ENCODE assay signal across 7 mouse cellular contexts in the genomic region with DNA sequence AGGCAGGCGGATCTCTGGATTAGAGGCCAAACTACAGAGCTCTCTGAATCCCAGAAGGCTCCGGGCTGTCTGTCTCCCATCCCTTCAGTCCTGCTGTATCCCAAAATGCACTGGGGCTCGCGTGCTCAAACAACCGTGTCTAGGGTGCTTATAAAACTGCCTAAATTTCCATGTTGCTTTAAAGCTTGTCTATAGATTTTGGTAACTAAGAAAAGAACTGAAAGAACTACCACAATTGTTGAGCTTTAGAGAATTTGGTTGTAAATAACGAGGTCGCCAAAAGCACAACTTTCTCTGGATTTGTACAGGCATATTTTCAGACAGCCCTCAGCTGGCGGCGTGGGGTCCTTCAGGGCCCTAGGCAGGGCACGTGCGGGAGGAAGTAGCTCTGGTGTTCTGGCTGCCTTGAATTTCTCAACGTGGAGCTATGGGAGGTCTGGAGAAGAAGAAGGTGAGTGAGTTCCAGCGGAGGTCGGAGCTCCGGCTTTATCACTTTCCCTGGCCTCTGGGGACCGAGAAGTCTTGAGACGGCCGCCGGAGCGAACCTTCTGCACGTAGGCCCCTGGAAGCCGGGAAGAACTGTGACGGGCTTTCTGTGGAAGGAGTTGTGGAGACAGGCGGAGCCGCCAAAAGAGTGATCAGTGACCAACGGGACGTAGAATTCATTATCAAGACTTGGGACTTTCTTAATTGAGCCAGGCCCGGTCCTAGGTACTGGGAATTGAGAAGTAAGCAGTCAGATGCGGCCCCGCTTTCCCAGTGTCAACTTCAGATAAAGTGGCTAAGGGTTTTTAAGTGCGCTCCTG. TPM values are rescaled to one million over a fixed set of nuclear protein-coding genes. Genes with fewer than 3 reads are reported as not detected.
A peak's percentile ranks its signal among the peaks of the same experiment; 100 is the strongest.
DNase-seq lines count a peak whose midpoint lies in the region; ATAC-seq lines count a peak whose summit lies in the region.

Gene Pes1, plus strand, starts transcription at position 366 of the 806 bp plus-strand sequence.

- H3K27me3 ChIP-seq in intestine, embryonic 16.5 days (replicated peaks; ENCODE audit: control insufficient read depth, insufficient read depth, low read length), result no peaks in the 10 kb centered on the region
- H3K27me3 ChIP-seq in midbrain, embryonic 11.5 days (ENCODE audit: control insufficient read depth, insufficient read depth, low read length), result no peaks in the 10 kb centered on the region; the same call in 1 of the 2 replicates

- peak within 1 kb of the TSS; percentile 68 for H3K4me2 ChIP-seq in intestine, embryonic 16.5 days (ENCODE audit: low read depth, low read length)
- peak within 1 kb of the TSS; percentile 88 for H3K4me2 ChIP-seq in midbrain, embryonic 11.5 days

- H3K9ac ChIP-seq in intestine, embryonic 16.5 days (ENCODE audit: low read depth, low read length), result peak within 1 kb of the TSS; percentile 85
- peak within 1 kb of the TSS; percentile 85 for H3K9ac ChIP-seq in midbrain, embryonic 11.5 days (ENCODE audit: low read length)

- peak; percentile 72 for DNase-seq in adrenal gland, adult 8-10 months
- DNase-seq in embryo, embryonic 9.5 days (ENCODE audit: extremely low spot score), result peak; percentile 89
- peak; percentile 31 to 74 for DNase-seq in gastrocnemius, postnatal 4 days (ENCODE audit: low spot score in 2 of 2)
- peak; percentile 84 to 85 for DNase-seq in left cerebral cortex, postnatal 36 days (ENCODE audit: low spot score in 2 of 2)
- DNase-seq in midbrain, embryonic 11.5 days (ENCODE audit: low spot score, missing footprints), result peak; percentile 98
- DNase-seq in skeletal muscle tissue, adult 2 months (ENCODE audit: low read depth, low spot score), result peak; percentile 86

- peak; percentile 95 for ATAC-seq in intestine, embryonic 16.5 days
- peak; percentile 95 for ATAC-seq in midbrain, embryonic 11.5 days (ENCODE audit: low FRiP score)

- peak within 1 kb of the TSS; percentile 87 for H3K4me3 ChIP-seq in intestine, embryonic 16.5 days (ENCODE audit: low read length)
- peak within 1 kb of the TSS; percentile 78 for H3K4me3 ChIP-seq in midbrain, embryonic 11.5 days (ENCODE audit: low read depth, low read length)

- no peaks in the 10 kb centered on the region for H3K9me3 ChIP-seq in intestine, embryonic 16.5 days (ENCODE audit: control insufficient read depth, low read length)
- H3K9me3 ChIP-seq in midbrain, embryonic 11.5 days (ENCODE audit: control insufficient read depth, low read length), result no peaks in the 10 kb centered on the region

- peaks cover 4% of the 10 kb centered on the region; the same call in 1 of the 2 replicates for H3K36me3 ChIP-seq in intestine, embryonic 16.5 days (ENCODE audit: control insufficient read depth, insufficient read depth, low read length)
- no peaks in the 10 kb centered on the region for H3K36me3 ChIP-seq in midbrain, embryonic 11.5 days (ENCODE audit: control insufficient read depth, insufficient read depth, low read length)

- intact Hi-C loops in left cerebral cortex, postnatal 36 days (cut with DNase I), result no loop called here

- no peaks in the 10 kb centered on the region for H3K4me1 ChIP-seq in intestine, embryonic 16.5 days (ENCODE audit: control insufficient read depth, insufficient read depth, low read length)
- H3K4me1 ChIP-seq in midbrain, embryonic 11.5 days (ENCODE audit: control insufficient read depth, insufficient read depth, low read length), result peaks cover 7% of the 10 kb centered on the region

- WGBS in intestine, embryonic 16.5 days, result under 1% methylated on average over 31 of the region's 31 CpGs
- WGBS in midbrain, embryonic 11.5 days, result under 1% methylated on average over 31 of the region's 31 CpGs

- peak within 1 kb of the TSS; percentile 61 for H3K27ac ChIP-seq in intestine, embryonic 16.5 days (ENCODE audit: low read length)
- peak within 1 kb of the TSS; percentile 25; the same call in 1 of the 2 replicates for H3K27ac ChIP-seq in midbrain, embryonic 11.5 days (ENCODE audit: low read depth, low read length)

RNA-seq across cellular contexts. Expression of gene Pes1, which starts in this region (rescaled TPM):
- total RNA-seq in adrenal gland, adult 8-10 months (2022), result 10 to 100 TPM; 53.4 to 60.5 (median 55.8) TPM
- 10 to 100 TPM; 47.7 to 53.1 TPM for total RNA-seq in gastrocnemius, postnatal 4 days (2021)
- polyA plus RNA-seq in intestine, embryonic 16.5 days (2015; fragmentation: Nextera tagmentation; extraction: Ambion mirVana), result 73.3 and 79.4 TPM in 2 replicates
- total RNA-seq in left cerebral cortex, postnatal 36 days (2021), result 10 to 100 TPM; 38.3 to 42.0 TPM
- 73.0 and 80.6 TPM in 2 replicates for polyA plus RNA-seq in midbrain, embryonic 11.5 days (2014; fragmentation: Nextera tagmentation; extraction: Ambion mirVana)

Comparison
In these comparisons a context has a peak if more than half of its experiments do, and no peak if none do; other contexts are left out.
1. Peak in every context shown above with its lines: DNase-seq, ATAC-seq, H3K4me3 ChIP-seq and H3K27ac ChIP-seq.